Mouse (Mus musculus) lung, postnatal 0 days (tissue): ENCODE measurements around the gene Zfhx2. TPM values are rescaled to one million over a fixed set of nuclear protein-coding genes. Genes with fewer than 3 reads are reported as not detected.

Experiments
- ATAC-seq: fragments of 200-750 bp; cut with Nextera tagmentation; 2 replicates; pipeline ENCODE4 v1.8.0; 2017; ENCODE audit warnings: moderate library complexity
- DNase-seq: peaks from one replicate; pipeline ENCODE4 v3.0.0-alpha.2; 2016; ENCODE audit warnings: low spot score
- H3K27ac ChIP-seq: fragments of 300-500 bp; sonication (generic); 2 replicates; pipeline ENCODE4 v1.5.1; 2014; ENCODE audit warnings: antibody characterized with exemption, mild to moderate bottlenecking, low read length, mixed read lengths
- H3K27me3 ChIP-seq: fragments of 300-500 bp; sonication (generic); replicated peaks from 2 replicates; pipeline ENCODE4 v1.6.1; 2014; ENCODE audit warnings: low read length, mixed read lengths; ENCODE audit not compliant: insufficient read depth
- H3K36me3 ChIP-seq: fragments of 300-500 bp; sonication (generic); 2 replicates; pipeline ENCODE4 v1.6.1; 2014; ENCODE audit warnings: low read length, mixed read lengths; ENCODE audit not compliant: insufficient read depth
- H3K4me1 ChIP-seq: fragments of 300-500 bp; sonication (generic); 2 replicates; pipeline ENCODE4 v1.6.1; 2014; ENCODE audit warnings: antibody characterized with exemption, low read depth, low read length, mixed read lengths; ENCODE audit not compliant: insufficient read depth
- H3K4me2 ChIP-seq: fragments of 300-500 bp; sonication (generic); replicated peaks from 2 replicates; pipeline ENCODE4 v1.6.1; 2014; ENCODE audit warnings: low read depth, mild to moderate bottlenecking, low read length, moderate library complexity, mixed read lengths
- H3K4me3 ChIP-seq: fragments of 300-500 bp; sonication (generic); 2 replicates; pipeline ENCODE4 v1.5.1; 2014; ENCODE audit warnings: low read depth, low read length
- H3K9ac ChIP-seq: fragments of 300-500 bp; sonication (generic); replicated peaks from 2 replicates; pipeline ENCODE4 v1.6.1; 2014; ENCODE audit warnings: low read depth, mild to moderate bottlenecking
- H3K9me3 ChIP-seq: fragments of 300-500 bp; sonication (generic); 2 replicates; pipeline ENCODE4 v1.6.1; 2016; ENCODE audit warnings: low read length, mixed read lengths
- CTCF ChIP-seq: IDR thresholded peaks from 2 replicates; pipeline ENCODE4 v1.5.1; 2016; ENCODE audit warnings: antibody characterized with exemption, mild to moderate bottlenecking
- EP300 ChIP-seq: IDR thresholded peaks from 2 replicates; pipeline ENCODE4 v1.6.1; 2016; ENCODE audit warnings: antibody characterized with exemption, mild to moderate bottlenecking, control low read depth
- WGBS: fragments of 180-500 bp; shearing (Covaris S2); extraction: QIAGEN DNeasy Blood & Tissue Kit; methylation state at CpG from one replicate; pipeline ENCODE4 v1.1.7; 2014; 5-methylcytosine and 5-hydroxymethylcytosine counted together
- polyA plus RNA-seq: library from polyadenylated mRNA; unstranded; fragments of >200 nt; fragmentation: Nextera tagmentation; extraction: Ambion mirVana; gene quantifications from 2 replicates; pipeline ENCODE4 v1.2.1, GENCODE M21; 2015

Zfhx2 gene
- polyA plus RNA-seq, 1 experiment from 2014 or later: 1.0 TPM

GRCm38 (mm10) chr14:55015767-55016111 lies 76.4 kb downstream of the Zfhx2 start:
- H3K27me3 ChIP-seq: no peaks in the 10 kb centered on the region
- no peaks in the 10 kb centered on the region for H3K4me1 ChIP-seq
- peak overlapping the region; percentile 68 for H3K4me2 ChIP-seq
- ATAC-seq: peak; percentile 7
- TF ChIP-seq CTCF (no peak), EP300 (no peak)
- H3K4me3 ChIP-seq: peak overlapping the region; percentile 75
- no peaks in the 10 kb centered on the region for H3K36me3 ChIP-seq
- H3K27ac ChIP-seq: peak overlapping the region; percentile 88
- under 1% methylated on average over 17 of the region's 17 CpGs for WGBS
- H3K9me3 ChIP-seq: no peaks in the 10 kb centered on the region
- DNase-seq: no peak
- H3K9ac ChIP-seq: peak overlapping the region; percentile 73

DNA sequence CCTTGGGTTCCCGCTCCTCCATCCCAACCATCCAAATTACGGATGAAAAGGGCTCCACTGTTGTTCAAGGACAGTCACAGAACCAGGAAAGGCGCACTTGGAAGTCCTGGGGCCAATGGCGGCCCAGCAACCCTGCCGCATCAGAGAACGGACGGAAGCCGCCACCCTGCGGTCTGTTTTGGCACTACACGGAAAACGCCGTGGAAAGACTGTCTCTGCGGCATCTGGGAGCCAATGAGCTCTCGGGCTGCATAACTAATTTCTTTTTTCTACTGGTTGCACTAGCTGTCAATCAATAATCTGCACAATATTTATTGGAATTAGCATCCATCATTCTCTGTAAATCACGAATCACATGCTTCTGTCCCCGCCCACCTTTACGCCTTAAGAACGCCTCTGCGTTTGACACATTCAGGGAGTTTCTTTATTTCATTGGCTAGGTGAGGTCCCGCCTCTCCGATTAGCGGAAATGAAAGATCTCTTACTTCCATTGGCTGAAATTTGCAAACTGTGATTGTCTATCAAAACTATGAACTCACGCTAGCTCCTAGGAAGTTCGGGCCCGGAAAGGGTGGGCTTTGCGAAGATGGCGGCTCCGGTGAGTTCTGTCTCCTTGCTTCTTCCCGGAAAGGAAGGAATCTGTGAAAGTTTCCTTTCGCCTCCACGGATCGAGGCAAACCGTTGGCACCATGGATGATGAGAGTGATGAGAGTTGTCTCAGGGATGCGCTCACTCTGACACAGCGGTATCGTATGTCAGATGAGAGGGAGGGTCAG lies 76.9 kb downstream of the Zfhx2 start, which contains the start of gene Ngdn:
Gene Ngdn, plus strand, starts transcription at position 464 of the 776 bp plus-strand sequence.
- Histone ChIP-seq H3K4me1 (no peaks in the 10 kb centered on the region), H3K9ac (peak within 1 kb of the TSS; percentile 73), H3K9me3 (no peaks in the 10 kb centered on the region), H3K36me3 (no peaks in the 10 kb centered on the region), H3K27ac (peak within 1 kb of the TSS; percentile 88), H3K4me3 (peak within 1 kb of the TSS; percentile 75), H3K4me2 (peak within 1 kb of the TSS; percentile 68), H3K27me3 (no peaks in the 10 kb centered on the region)
- peak; percentile 97 for ATAC-seq
- under 1% methylated on average over 36 of the region's 36 CpGs for WGBS
- TF ChIP-seq EP300 (peak; percentile 79), CTCF (peak; percentile 97)
- peak; percentile 100 for DNase-seq

DNA sequence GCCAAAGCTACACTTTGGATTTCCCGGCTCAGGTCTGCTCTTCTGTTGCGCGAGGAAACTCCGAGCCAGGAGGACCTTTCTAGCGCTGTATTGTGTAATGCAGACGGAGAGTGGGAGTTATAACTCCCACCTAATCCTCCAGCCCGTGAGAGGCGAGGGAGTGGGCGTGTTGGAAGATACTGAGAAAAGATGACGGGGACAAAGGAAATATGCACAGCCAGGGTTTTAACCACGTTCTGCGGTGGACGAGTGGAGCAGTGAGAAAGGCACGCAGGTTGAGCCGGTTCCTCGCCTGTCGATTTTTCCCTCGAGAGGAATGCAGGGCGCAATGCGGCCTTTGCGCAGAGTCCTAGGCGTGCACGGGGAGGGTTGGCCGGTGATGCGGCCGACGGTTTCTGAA lies 77.5 kb downstream of the Zfhx2 start:
- peak overlapping the region; percentile 65 for H3K4me2 ChIP-seq
- ATAC-seq (peak; percentile 39), DNase-seq (peak; percentile 72)
- peak overlapping the region; percentile 37 for H3K9ac ChIP-seq
- H3K4me1 ChIP-seq: no peaks in the 10 kb centered on the region
- no peaks in the 10 kb centered on the region for H3K9me3 ChIP-seq
- H3K4me3 ChIP-seq: peak overlapping the region; percentile 45
- no peaks in the 10 kb centered on the region for H3K27me3 ChIP-seq
- under 1% methylated on average over 27 of the region's 27 CpGs for WGBS
- no peak for TF ChIP-seq EP300
- no peak for TF ChIP-seq CTCF
- H3K27ac ChIP-seq: peak overlapping the region; percentile 87
- no peaks in the 10 kb centered on the region for H3K36me3 ChIP-seq

DNA sequence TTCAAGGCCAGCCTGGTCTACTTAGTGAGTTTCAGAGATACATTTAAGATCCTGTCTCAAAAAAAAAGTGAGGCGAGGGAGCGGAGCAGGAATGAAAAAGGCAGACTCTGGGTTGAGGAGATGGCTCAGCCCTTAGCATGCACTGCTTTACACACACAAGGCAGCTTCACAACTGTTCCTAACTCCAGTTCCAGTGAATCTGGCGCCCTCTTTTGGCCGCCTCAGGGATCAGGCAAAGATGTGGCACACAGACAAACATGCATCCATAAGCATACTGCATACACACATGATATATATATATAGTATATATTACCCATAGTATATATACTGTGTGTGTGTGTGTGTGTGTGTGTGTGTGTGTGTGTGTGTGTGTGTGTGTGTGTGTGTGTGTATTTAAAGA lies 81.0 kb downstream of the Zfhx2 start:
- WGBS: 70% methylated on average over 4 of the region's 4 CpGs
- ATAC-seq: no peak
- Histone ChIP-seq H3K9ac (no peak overlapping the region), H3K9me3 (no peaks in the 10 kb centered on the region), H3K27ac (no peak overlapping the region), H3K4me2 (no peak overlapping the region), H3K4me1 (no peaks in the 10 kb centered on the region), H3K36me3 (no peaks in the 10 kb centered on the region), H3K27me3 (no peaks in the 10 kb centered on the region), H3K4me3 (no peak overlapping the region)
- no peak for DNase-seq
- TF ChIP-seq CTCF (peak; percentile 46), EP300 (no peak)

Other genes starting within 250 kb of the Zfhx2 start
- gene Homez, start 221.4 kb downstream of the Zfhx2 start, polyA plus RNA-seq: 6.2 and 7.5 TPM in 2 replicates
- 2.5 and 2.7 TPM in 2 replicates for gene Ppp1r3e, start 214.8 kb downstream of the Zfhx2 start, polyA plus RNA-seq
- gene Bcl2l2, start 208.9 kb downstream of the Zfhx2 start, polyA plus RNA-seq: 5.4 and 6.1 TPM in 2 replicates
- 0.31 and 0.98 TPM in 2 replicates for gene Gm20521, start 208.9 kb downstream of the Zfhx2 start, polyA plus RNA-seq
- gene Pabpn1, start 199.8 kb downstream of the Zfhx2 start, polyA plus RNA-seq: 64.4 and 66.1 TPM in 2 replicates
- 13.6 and 13.8 TPM in 2 replicates for gene Slc22a17, start 179.2 kb downstream of the Zfhx2 start, polyA plus RNA-seq
- 8.1 and 8.5 TPM in 2 replicates for gene Efs, start 166.2 kb downstream of the Zfhx2 start, polyA plus RNA-seq
- gene Il25, start 159.6 kb downstream of the Zfhx2 start, polyA plus RNA-seq: not detected in 2 replicates
- gene Cmtm5, start 156.1 kb downstream of the Zfhx2 start, polyA plus RNA-seq: 0.21 and 0.40 TPM in 2 replicates
- 61.0 and 79.5 TPM in 2 replicates for gene Myh6, start 125.4 kb downstream of the Zfhx2 start, polyA plus RNA-seq
- not detected in 2 replicates for gene Gm17428, start 115.4 kb downstream of the Zfhx2 start, polyA plus RNA-seq
- gene Myh7, start 97.7 kb downstream of the Zfhx2 start, polyA plus RNA-seq: 16.4 and 19.1 TPM in 2 replicates
- gene Ngdn, start 76.9 kb downstream of the Zfhx2 start, polyA plus RNA-seq: 59.1 and 62.8 TPM in 2 replicates
- gene Thtpa, start 2.5 kb upstream of the Zfhx2 start, polyA plus RNA-seq: 13.6 and 14.1 TPM in 2 replicates
- gene Ap1g2, start 14.3 kb upstream of the Zfhx2 start, polyA plus RNA-seq: 11.5 and 13.3 TPM in 2 replicates
- gene Jph4, start 24.6 kb upstream of the Zfhx2 start, polyA plus RNA-seq: 0.08 and 0.17 TPM in 2 replicates
- gene Dhrs2, start 129.7 kb upstream of the Zfhx2 start, polyA plus RNA-seq: 0.23 TPM in 1 of 2 replicates, not detected in the other